Mouse (Mus musculus): Measurements from ENCODE around the gene Synpr. TPM values are rescaled to one million over a fixed set of nuclear protein-coding genes. Genes with fewer than 3 reads are reported as not detected.

Gene Synpr
- polyA plus RNA-seq, 1 experiment from 2014 or later: 11.6 TPM

DNA sequence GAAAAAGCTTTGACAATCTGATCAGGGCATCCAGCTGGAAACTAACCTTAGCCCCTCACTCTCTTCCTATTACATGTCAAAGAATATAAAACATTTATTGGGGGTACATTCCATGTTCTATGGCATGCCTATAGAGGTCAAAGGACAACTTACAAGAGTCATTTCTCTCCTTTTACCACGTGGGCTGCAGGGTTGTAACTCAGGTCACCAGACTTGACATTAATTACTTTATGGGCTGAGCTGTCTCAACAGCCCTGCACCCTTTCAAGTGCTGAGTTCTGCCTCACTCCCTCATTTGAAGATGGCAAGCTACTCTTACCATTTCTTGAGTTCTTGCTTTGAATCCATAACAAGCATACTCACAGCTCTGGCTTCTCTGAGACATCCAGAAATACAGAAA is 287.9 kb downstream of the Synpr start:
- no peak overlapping the region for H3K27ac ChIP-seq
- no peak for ATAC-seq (ENCODE audit: low FRiP score)
- no peaks in the 10 kb centered on the region for H3K36me3 ChIP-seq (replicated peaks)
- no peaks in the 10 kb centered on the region for H3K4me1 ChIP-seq
- WGBS: 34% methylated on average over 1 of the region's 1 CpGs
- no peaks in the 10 kb centered on the region for H3K27me3 ChIP-seq
- no peak overlapping the region for H3K4me2 ChIP-seq
- H3K9ac ChIP-seq: no peak overlapping the region
- H3K4me3 ChIP-seq (replicated peaks): no peak overlapping the region
- no peaks in the 10 kb centered on the region for H3K9me3 ChIP-seq

DNA sequence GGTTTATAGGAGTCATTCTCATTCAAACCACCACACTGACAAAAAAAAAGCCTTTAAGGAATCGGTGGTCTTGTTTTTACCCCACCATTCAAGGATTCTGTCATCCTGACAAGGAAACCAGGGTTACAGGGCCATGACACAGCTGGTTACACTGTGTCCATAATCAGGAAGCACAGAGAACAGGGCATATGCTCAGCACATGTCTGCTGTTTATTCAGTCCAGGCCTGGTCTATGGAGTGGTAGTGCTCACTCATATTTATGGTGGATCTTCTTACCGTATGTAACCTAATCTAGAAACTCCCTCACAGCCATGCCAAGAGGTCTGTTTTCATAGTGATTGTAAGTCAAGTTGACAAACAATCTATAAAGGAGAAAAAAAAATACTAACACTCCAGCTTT is 293.5 kb downstream of the Synpr start:
- H3K27me3 ChIP-seq: no peaks in the 10 kb centered on the region
- H3K9ac ChIP-seq: no peak overlapping the region
- no peaks in the 10 kb centered on the region for H3K36me3 ChIP-seq (replicated peaks)
- ATAC-seq (ENCODE audit: low FRiP score): no peak
- H3K4me1 ChIP-seq: no peaks in the 10 kb centered on the region
- H3K9me3 ChIP-seq: no peaks in the 10 kb centered on the region
- no peak overlapping the region for H3K4me3 ChIP-seq (replicated peaks)
- WGBS: 86% methylated on average over 2 of the region's 2 CpGs
- no peak overlapping the region for H3K27ac ChIP-seq
- H3K4me2 ChIP-seq: no peak overlapping the region

DNA sequence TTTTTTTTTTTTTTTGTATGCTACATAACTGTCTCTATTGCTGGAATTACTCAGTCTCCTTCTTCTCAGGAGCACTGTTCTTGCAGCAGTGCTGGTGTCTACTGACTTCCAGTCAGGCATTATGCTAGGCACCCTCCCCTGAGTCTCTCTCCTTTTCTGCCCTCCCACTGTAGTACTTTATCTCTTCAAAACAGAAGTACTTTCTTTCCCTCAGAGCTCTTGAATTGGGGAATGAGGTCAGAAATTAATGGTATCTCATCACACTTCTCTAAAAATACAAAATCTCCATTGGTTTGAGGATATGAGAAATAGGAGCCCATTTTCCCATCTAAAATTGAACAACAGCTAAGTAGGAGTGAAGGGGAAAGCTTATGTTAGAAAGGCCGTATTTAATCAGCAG is 294.2 kb downstream of the Synpr start:
- no peaks in the 10 kb centered on the region for H3K36me3 ChIP-seq (replicated peaks)
- no peak overlapping the region for H3K9ac ChIP-seq
- H3K4me1 ChIP-seq: no peaks in the 10 kb centered on the region
- 76% methylated on average over 1 of the region's 1 CpGs for WGBS
- no peaks in the 10 kb centered on the region for H3K9me3 ChIP-seq
- H3K4me2 ChIP-seq: no peak overlapping the region
- no peak for ATAC-seq (ENCODE audit: low FRiP score)
- no peaks in the 10 kb centered on the region for H3K27me3 ChIP-seq
- H3K27ac ChIP-seq: no peak overlapping the region
- no peak overlapping the region for H3K4me3 ChIP-seq (replicated peaks)

DNA sequence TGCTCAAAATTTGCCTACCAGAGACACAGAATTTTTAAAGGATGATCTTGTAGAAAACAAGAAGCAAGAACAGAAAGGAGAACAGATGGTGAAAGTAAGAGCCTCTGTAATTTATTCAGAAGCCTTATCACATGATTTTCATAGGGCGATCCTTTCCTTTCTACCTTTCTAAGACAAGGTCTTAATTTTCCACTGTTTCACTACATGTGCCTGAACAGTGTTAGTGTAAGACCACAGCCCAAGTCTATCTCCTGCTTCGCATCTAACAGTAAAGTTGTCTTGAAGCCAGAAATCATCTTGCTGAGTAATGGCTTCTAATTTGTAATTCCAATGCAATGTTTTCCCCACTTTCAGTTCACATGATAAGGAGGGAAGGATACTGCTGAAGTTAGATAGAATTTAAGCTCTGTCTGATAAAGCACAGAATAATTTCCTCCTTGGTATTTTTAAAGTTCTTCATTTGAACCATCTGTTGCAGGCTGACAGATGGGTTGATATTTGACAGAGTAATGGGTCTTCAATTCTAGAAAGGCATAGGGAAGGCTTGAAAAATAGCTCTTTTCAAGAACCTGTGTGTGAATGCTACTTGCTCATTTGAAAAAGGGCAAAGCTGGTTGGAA is 308.9 kb downstream of the Synpr start:
- Histone ChIP-seq H3K9me3 (no peaks in the 10 kb centered on the region), H3K9ac (no peak overlapping the region), H3K27me3 (no peaks in the 10 kb centered on the region), H3K36me3 (replicated peaks) (no peaks in the 10 kb centered on the region), H3K27ac (no peak overlapping the region), H3K4me1 (no peaks in the 10 kb centered on the region), H3K4me2 (no peak overlapping the region), H3K4me3 (replicated peaks) (no peak overlapping the region)
- 91% methylated on average over 2 of the region's 2 CpGs for WGBS
- ATAC-seq (ENCODE audit: low FRiP score): no peak

DNA sequence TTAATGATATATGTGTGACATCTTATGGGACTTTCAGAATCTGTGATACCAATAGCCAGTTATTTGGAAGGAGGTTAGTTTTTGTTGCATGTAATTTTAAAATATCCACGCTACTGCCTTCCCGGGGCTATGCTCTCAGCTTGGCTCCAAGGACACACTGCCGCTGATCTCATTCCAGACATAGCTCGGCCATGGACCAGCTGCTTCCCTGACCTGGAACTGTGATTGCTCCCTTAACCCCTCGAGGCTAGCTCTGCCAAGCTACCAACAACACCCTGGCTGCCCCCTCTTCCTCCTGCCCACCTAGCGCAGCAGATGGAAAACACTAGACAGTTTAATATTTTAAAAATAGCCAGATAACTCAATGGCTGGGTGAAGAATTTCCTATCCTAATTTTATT is 311.7 kb downstream of the Synpr start:
- Histone ChIP-seq H3K9ac (no peak overlapping the region), H3K36me3 (replicated peaks) (no peaks in the 10 kb centered on the region), H3K9me3 (no peaks in the 10 kb centered on the region), H3K27ac (no peak overlapping the region), H3K4me1 (no peaks in the 10 kb centered on the region), H3K4me2 (no peak overlapping the region), H3K27me3 (no peaks in the 10 kb centered on the region), H3K4me3 (replicated peaks) (no peak overlapping the region)
- 83% methylated on average over 6 of the region's 6 CpGs for WGBS
- ATAC-seq (ENCODE audit: low FRiP score): no peak

DNA sequence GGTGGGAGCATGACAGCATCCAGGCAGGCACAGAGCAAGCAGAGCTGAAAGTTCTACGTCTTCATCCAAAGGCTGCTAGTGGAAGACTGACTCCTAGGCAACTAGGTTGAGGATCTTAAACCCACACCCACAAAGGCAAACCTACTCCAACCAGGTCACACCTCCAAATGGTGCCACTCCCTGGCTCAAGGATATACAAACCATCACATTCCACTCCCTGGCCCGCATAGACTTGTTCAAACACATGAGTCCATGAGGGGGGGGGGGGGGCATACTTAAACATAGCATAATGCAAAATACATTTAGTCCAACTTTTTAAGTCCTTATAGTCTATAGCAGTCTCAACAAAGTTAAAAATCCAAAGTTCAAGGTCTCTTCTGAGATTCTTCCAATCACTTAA is 312.6 kb downstream of the Synpr start:
- no peak for ATAC-seq (ENCODE audit: low FRiP score)
- H3K36me3 ChIP-seq (replicated peaks): no peaks in the 10 kb centered on the region
- no peak overlapping the region for H3K9ac ChIP-seq
- H3K4me3 ChIP-seq (replicated peaks): no peak overlapping the region
- H3K27ac ChIP-seq: no peak overlapping the region
- no peaks in the 10 kb centered on the region for H3K9me3 ChIP-seq
- H3K27me3 ChIP-seq: no peaks in the 10 kb centered on the region
- H3K4me1 ChIP-seq: no peaks in the 10 kb centered on the region
- WGBS: 89% methylated on average over 2 of the region's 2 CpGs
- H3K4me2 ChIP-seq: no peak overlapping the region

DNA sequence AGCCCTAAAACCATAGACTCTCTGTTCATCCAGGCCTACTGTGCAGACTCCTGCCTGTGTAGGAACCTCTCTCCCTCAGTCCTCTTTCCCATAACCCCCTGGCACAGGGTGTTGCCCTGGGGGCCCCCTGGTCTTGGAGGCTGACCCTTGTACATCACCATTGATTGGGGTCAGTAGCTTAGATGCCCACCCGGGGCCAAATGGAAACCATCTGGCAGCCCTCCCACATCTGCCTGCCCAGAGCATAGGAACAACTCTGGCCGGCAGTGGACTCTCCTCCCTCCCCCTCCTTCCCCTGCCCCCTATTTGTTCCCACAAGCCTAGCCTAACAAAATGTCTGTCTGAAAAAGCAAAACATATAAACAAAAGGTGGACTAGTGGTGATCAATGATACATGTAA is 336.0 kb downstream of the Synpr start:
- H3K27ac ChIP-seq: no peak overlapping the region
- H3K36me3 ChIP-seq (replicated peaks): no peaks in the 10 kb centered on the region
- H3K4me1 ChIP-seq: no peaks in the 10 kb centered on the region
- H3K9ac ChIP-seq: no peak overlapping the region
- no peak overlapping the region for H3K4me2 ChIP-seq
- no peak overlapping the region for H3K4me3 ChIP-seq (replicated peaks)
- ATAC-seq (ENCODE audit: low FRiP score): no peak
- WGBS: 65% methylated on average over 2 of the region's 2 CpGs
- no peaks in the 10 kb centered on the region for H3K9me3 ChIP-seq
- no peaks in the 10 kb centered on the region for H3K27me3 ChIP-seq

DNA sequence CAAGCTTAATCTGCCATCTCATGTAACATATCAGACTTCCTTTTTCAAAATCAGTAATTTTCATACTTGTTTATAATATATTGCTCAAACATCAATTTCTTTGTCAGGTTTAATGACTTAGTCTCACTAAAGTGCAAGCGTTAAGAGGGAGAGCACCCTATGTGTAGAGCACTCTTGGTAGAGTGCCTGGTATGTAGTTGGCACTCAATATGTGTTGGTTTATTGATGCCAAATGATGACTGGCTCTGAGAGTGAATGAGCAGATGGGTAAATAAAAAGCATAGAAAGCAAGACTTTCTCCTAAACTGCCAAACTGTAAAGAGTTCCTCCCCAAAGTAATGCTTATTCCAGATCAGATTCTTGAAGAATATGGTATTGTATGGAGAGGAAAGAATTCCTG is 365.3 kb downstream of the Synpr start:
- Histone ChIP-seq H3K27ac (no peak overlapping the region), H3K4me2 (no peak overlapping the region), H3K4me1 (peaks cover 13% of the 10 kb centered on the region), H3K27me3 (no peaks in the 10 kb centered on the region), H3K36me3 (replicated peaks) (no peaks in the 10 kb centered on the region), H3K9ac (no peak overlapping the region), H3K9me3 (no peaks in the 10 kb centered on the region), H3K4me3 (replicated peaks) (no peak overlapping the region)
- WGBS: 98% methylated on average over 1 of the region's 1 CpGs
- ATAC-seq (ENCODE audit: low FRiP score): no peak

DNA sequence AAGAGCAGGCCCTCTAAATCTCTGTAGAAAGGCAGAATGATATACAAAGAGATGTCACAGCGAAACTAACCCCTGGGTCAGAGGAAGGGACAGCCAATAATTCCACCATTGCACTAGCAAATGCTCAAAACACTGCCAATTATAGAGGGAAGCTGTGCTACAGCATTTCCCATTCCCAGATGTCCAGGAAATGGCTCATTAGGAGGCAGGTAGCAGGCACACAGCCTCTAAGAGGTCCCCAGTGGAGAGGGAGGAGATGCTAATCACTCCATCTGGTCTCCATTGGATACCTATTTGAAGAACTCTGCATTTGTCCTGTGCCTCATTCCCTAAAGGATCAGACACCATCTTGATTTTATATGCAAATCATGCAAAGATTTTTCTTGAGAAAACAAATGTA is 366.5 kb downstream of the Synpr start:
- H3K4me1 ChIP-seq: peaks cover 13% of the 10 kb centered on the region
- H3K27ac ChIP-seq: peak overlapping the region; percentile 42; the same call in 1 of the 2 replicates
- no peak overlapping the region for H3K9ac ChIP-seq
- H3K4me3 ChIP-seq (replicated peaks): no peak overlapping the region
- peak; percentile 66; the same call in 1 of the 2 replicates for ATAC-seq (ENCODE audit: low FRiP score)
- WGBS: 69% methylated on average over 1 of the region's 1 CpGs
- no peak overlapping the region for H3K4me2 ChIP-seq
- H3K9me3 ChIP-seq: no peaks in the 10 kb centered on the region
- no peaks in the 10 kb centered on the region for H3K27me3 ChIP-seq
- no peaks in the 10 kb centered on the region for H3K36me3 ChIP-seq (replicated peaks)

DNA sequence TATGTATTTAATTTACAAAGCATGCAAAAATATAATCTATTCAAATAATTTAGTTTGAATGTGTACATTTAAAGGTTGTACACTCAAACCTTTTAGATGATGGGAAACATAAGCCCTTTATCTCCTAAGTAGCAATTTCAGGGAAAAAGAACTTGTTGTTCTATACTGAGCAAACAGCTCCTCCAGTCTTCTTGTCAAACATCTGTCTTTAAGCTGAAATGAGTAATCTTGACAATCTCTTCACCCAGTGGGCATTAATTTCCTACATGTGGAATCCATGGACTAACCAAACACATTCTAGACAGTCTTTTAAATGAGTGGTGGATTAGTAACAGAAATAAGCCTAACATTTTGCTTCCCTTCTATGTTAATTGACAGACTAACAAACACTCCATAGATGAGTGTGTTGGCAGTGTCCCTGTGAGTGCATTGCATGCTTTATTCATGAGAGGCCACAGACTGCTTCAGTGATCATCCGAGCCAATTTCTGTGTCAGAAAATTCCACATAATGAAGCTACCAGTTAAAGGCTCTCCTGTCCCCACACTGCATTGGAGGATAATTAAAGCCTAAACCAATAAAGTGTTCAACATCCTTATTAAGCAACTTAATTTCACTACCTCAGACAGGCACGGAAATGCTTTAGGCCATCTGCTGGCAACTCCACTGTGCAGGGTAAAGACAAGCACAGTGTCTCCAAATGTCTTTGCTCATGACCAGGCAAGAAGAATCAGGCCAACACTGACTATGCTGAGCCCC is 367.1 kb downstream of the Synpr start:
- WGBS: 33% methylated on average over 2 of the region's 2 CpGs
- H3K36me3 ChIP-seq (replicated peaks): no peaks in the 10 kb centered on the region
- H3K27ac ChIP-seq: peak overlapping the region; percentile 50; the same call in 1 of the 2 replicates
- peaks cover 13% of the 10 kb centered on the region for H3K4me1 ChIP-seq
- H3K4me2 ChIP-seq: no peak overlapping the region
- H3K9me3 ChIP-seq: no peaks in the 10 kb centered on the region
- H3K27me3 ChIP-seq: no peaks in the 10 kb centered on the region
- no peak overlapping the region for H3K4me3 ChIP-seq (replicated peaks)
- ATAC-seq (ENCODE audit: low FRiP score): peak; percentile 94
- no peak overlapping the region for H3K9ac ChIP-seq

All from forebrain, embryonic 12.5 days (tissue).